Mouse (Mus musculus) midbrain, embryonic 10.5 days (tissue): ENCODE measurements around the gene Rbm33. TPM values are rescaled to one million over a fixed set of nuclear protein-coding genes. Genes with fewer than 3 reads are reported as not detected.

Experiments
- DNase-seq: peaks from one replicate; pipeline ENCODE4 v3.0.0-alpha.2; 2017; ENCODE audit warnings: low spot score
- H3K27ac ChIP-seq: fragments of 300-500 bp; sonication (generic); replicated peaks from 2 replicates; pipeline ENCODE4 v1.5.1; 2016; ENCODE audit warnings: mild to moderate bottlenecking
- H3K27me3 ChIP-seq: fragments of 300-500 bp; sonication (generic); 2 replicates; pipeline ENCODE4 v1.6.1; 2016; ENCODE audit warnings: low read depth, mild to moderate bottlenecking; ENCODE audit not compliant: poor library complexity, severe bottlenecking
- H3K36me3 ChIP-seq: fragments of 300-500 bp; sonication (generic); 2 replicates; pipeline ENCODE4 v1.6.1; 2016; ENCODE audit warnings: mild to moderate bottlenecking, moderate library complexity
- H3K4me1 ChIP-seq: fragments of 300-500 bp; sonication (generic); 2 replicates; pipeline ENCODE4 v1.6.1; 2016
- H3K4me3 ChIP-seq: fragments of 300-500 bp; sonication (generic); 2 replicates; pipeline ENCODE4 v1.5.1; 2016; ENCODE audit warnings: mild to moderate bottlenecking, moderate library complexity
- H3K9me3 ChIP-seq: fragments of 300-500 bp; sonication (generic); replicated peaks from 2 replicates; pipeline ENCODE4 v1.6.1; 2016; ENCODE audit warnings: mild to moderate bottlenecking
- WGBS: fragments of 180-500 bp; shearing (Covaris S2); methylation state at CpG from one replicate; pipeline ENCODE4 v1.1.7; 2016; 5-methylcytosine and 5-hydroxymethylcytosine counted together
- polyA plus RNA-seq: library from polyadenylated mRNA; unstranded; fragments of >200 nt; fragmentation: Nextera tagmentation; extraction: Ambion mirVana; gene quantifications from 2 replicates; pipeline ENCODE4 v1.2.1, GENCODE M21; 2016

The Rbm33 gene
- polyA plus RNA-seq, 1 experiment from 2014 or later: 13.2 TPM

GRCm38 (mm10) chr5:28302671-28303070 is 14.2 kb upstream of the Rbm33 start:
- no peaks in the 10 kb centered on the region for H3K4me1 ChIP-seq
- no peak overlapping the region for H3K4me3 ChIP-seq
- no peaks in the 10 kb centered on the region for H3K27me3 ChIP-seq
- H3K36me3 ChIP-seq: no peaks in the 10 kb centered on the region
- WGBS: 91% methylated on average over 1 of the region's 1 CpGs
- no peak overlapping the region for H3K27ac ChIP-seq
- no peak for DNase-seq
- no peaks in the 10 kb centered on the region for H3K9me3 ChIP-seq

GRCm38 (mm10) chr5:28304551-28304950 is 12.4 kb upstream of the Rbm33 start:
- no peak overlapping the region for H3K4me3 ChIP-seq
- no peak for DNase-seq
- H3K36me3 ChIP-seq: no peaks in the 10 kb centered on the region

GRCm38 (mm10) chr5:28315526-28315925 is 1.4 kb upstream of the Rbm33 start:
- Histone ChIP-seq H3K27me3 (no peaks in the 10 kb centered on the region), H3K27ac (no peak overlapping the region)
- DNase-seq: no peak

More at GRCm38 (mm10) chr5:28304551-28304950, 12.4 kb upstream of the Rbm33 start:
- no peak overlapping the region for H3K27ac ChIP-seq
- no peaks in the 10 kb centered on the region for H3K27me3 ChIP-seq
- H3K4me1 ChIP-seq: no peaks in the 10 kb centered on the region
- no peaks in the 10 kb centered on the region for H3K9me3 ChIP-seq

GRCm38 (mm10) chr5:28316151-28316721 is 685 bp upstream of the Rbm33 start:
- Histone ChIP-seq H3K4me1 (peaks cover 30% of the 10 kb centered on the region), H3K9me3 (no peaks in the 10 kb centered on the region), H3K27ac (peak overlapping the region; percentile 100), H3K4me3 (peak overlapping the region; percentile 97), H3K36me3 (0 out of 2 replicates have a peak, but pooled peaks cover 11% of the 10 kb centered on the region), H3K27me3 (no peaks in the 10 kb centered on the region)
- 1% methylated on average over 14 of the region's 14 CpGs for WGBS
- DNase-seq: no peak

More at GRCm38 (mm10) chr5:28315526-28315925, 1.4 kb upstream of the Rbm33 start:
- 0 out of 2 replicates have a peak, but pooled peaks cover 11% of the 10 kb centered on the region for H3K36me3 ChIP-seq
- no peak overlapping the region for H3K4me3 ChIP-seq
- no peaks in the 10 kb centered on the region for H3K9me3 ChIP-seq
- peaks cover 26% of the 10 kb centered on the region for H3K4me1 ChIP-seq
- WGBS: 91% methylated on average over 8 of the region's 8 CpGs

- H3K4me1 ChIP-seq: peaks cover 30% of the 10 kb centered on the region
- H3K4me3 ChIP-seq: peak overlapping the region; percentile 97
- H3K27ac ChIP-seq: peak overlapping the region; percentile 100
- under 1% methylated on average over 62 of the region's 62 CpGs for WGBS
- H3K27me3 ChIP-seq: no peaks in the 10 kb centered on the region
- DNase-seq: no peak
- peaks cover 11% of the 10 kb centered on the region; the same call in 1 of the 2 replicates for H3K36me3 ChIP-seq
- H3K9me3 ChIP-seq: no peaks in the 10 kb centered on the region
Observed at GRCm38 (mm10) chr5:28317253-28317916, 464 bp downstream of the Rbm33 start.

GRCm38 (mm10) chr5:28317917-28318267 is 971 bp downstream of the Rbm33 start:
- peak overlapping the region; percentile 100 for H3K27ac ChIP-seq
- no peaks in the 10 kb centered on the region for H3K9me3 ChIP-seq
- H3K36me3 ChIP-seq: peaks cover 16% of the 10 kb centered on the region; the same call in 1 of the 2 replicates
- H3K27me3 ChIP-seq: no peaks in the 10 kb centered on the region
- no peak for DNase-seq
- WGBS: 17% methylated on average over 3 of the region's 3 CpGs
- peaks cover 30% of the 10 kb centered on the region for H3K4me1 ChIP-seq
- H3K4me3 ChIP-seq: peak overlapping the region; percentile 97

GRCm38 (mm10) chr5:28318671-28319070 is 1.8 kb downstream of the Rbm33 start:
- Histone ChIP-seq H3K4me3 (peak overlapping the region; percentile 97), H3K36me3 (peaks cover 17% of the 10 kb centered on the region; the same call in 1 of the 2 replicates), H3K27me3 (no peaks in the 10 kb centered on the region), H3K4me1 (peaks cover 30% of the 10 kb centered on the region), H3K27ac (peak overlapping the region; percentile 17; the same call in 1 of the 2 replicates), H3K9me3 (no peaks in the 10 kb centered on the region)
- WGBS: 63% methylated on average over 2 of the region's 2 CpGs
- no peak for DNase-seq

- peaks cover 17% of the 10 kb centered on the region; the same call in 1 of the 2 replicates for H3K36me3 ChIP-seq
- 95% methylated on average over 1 of the region's 1 CpGs for WGBS
- H3K4me3 ChIP-seq: no peak overlapping the region
- no peaks in the 10 kb centered on the region for H3K27me3 ChIP-seq
- no peaks in the 10 kb centered on the region for H3K9me3 ChIP-seq
- H3K4me1 ChIP-seq: peaks cover 47% of the 10 kb centered on the region
- no peak for DNase-seq
- H3K27ac ChIP-seq: no peak overlapping the region
Observed at GRCm38 (mm10) chr5:28321769-28322168, 4.8 kb downstream of the Rbm33 start.

GRCm38 (mm10) chr5:28322189-28322588 is 5.3 kb downstream of the Rbm33 start:
- H3K9me3 ChIP-seq: no peaks in the 10 kb centered on the region
- H3K27me3 ChIP-seq: no peaks in the 10 kb centered on the region
- no peak overlapping the region for H3K27ac ChIP-seq
- H3K4me3 ChIP-seq: no peak overlapping the region
- 86% methylated on average over 3 of the region's 3 CpGs for WGBS
- peaks cover 48% of the 10 kb centered on the region for H3K4me1 ChIP-seq
- peaks cover 17% of the 10 kb centered on the region; the same call in 1 of the 2 replicates for H3K36me3 ChIP-seq
- no peak for DNase-seq

GRCm38 (mm10) chr5:28323822-28324221 is 6.9 kb downstream of the Rbm33 start:
- H3K9me3 ChIP-seq: no peaks in the 10 kb centered on the region
- peaks cover 15% of the 10 kb centered on the region; the same call in 1 of the 2 replicates for H3K36me3 ChIP-seq
- peaks cover 41% of the 10 kb centered on the region for H3K4me1 ChIP-seq
- DNase-seq: no peak
- H3K27ac ChIP-seq: no peak overlapping the region
- no peaks in the 10 kb centered on the region for H3K27me3 ChIP-seq
- H3K4me3 ChIP-seq: no peak overlapping the region
- 87% methylated on average over 2 of the region's 2 CpGs for WGBS

- Histone ChIP-seq H3K36me3 (peaks cover 13% of the 10 kb centered on the region; the same call in 1 of the 2 replicates), H3K4me1 (peaks cover 35% of the 10 kb centered on the region)
Observed at GRCm38 (mm10) chr5:28324457-28324856, 7.5 kb downstream of the Rbm33 start.

GRCm38 (mm10) chr5:28329024-28329806 is 12.3 kb downstream of the Rbm33 start:
- no peak overlapping the region for H3K27ac ChIP-seq
- WGBS: 76% methylated on average over 7 of the region's 7 CpGs
- peaks cover 35% of the 10 kb centered on the region for H3K36me3 ChIP-seq
- peaks cover 23% of the 10 kb centered on the region for H3K4me1 ChIP-seq
- H3K27me3 ChIP-seq: no peaks in the 10 kb centered on the region
- no peak overlapping the region for H3K4me3 ChIP-seq
- H3K9me3 ChIP-seq: no peaks in the 10 kb centered on the region
- DNase-seq: no peak

More at GRCm38 (mm10) chr5:28324457-28324856, 7.5 kb downstream of the Rbm33 start:
- Histone ChIP-seq H3K9me3 (no peaks in the 10 kb centered on the region), H3K27me3 (no peaks in the 10 kb centered on the region), H3K4me3 (no peak overlapping the region), H3K27ac (no peak overlapping the region)
- WGBS: 75% methylated on average over 1 of the region's 1 CpGs
- no peak for DNase-seq
